Mouse (Mus musculus): ENCODE measurements around the gene Mrpl52. TPM values are rescaled to one million over a fixed set of nuclear protein-coding genes. Genes with fewer than 3 reads are reported as not detected.

The Mrpl52 gene
- polyA plus RNA-seq, 1 experiment from 2014 or later: 286 TPM

- ATAC-seq (ENCODE audit: insufficient number of reproducible peaks, insufficient read depth, low FRiP score, low TSS enrichment, low read depth): no peak
- Histone ChIP-seq H3K9me3 (no peaks in the 10 kb centered on the region), H3K27me3 (no peaks in the 10 kb centered on the region), H3K4me2 (no peak overlapping the region), H3K4me3 (no peak overlapping the region), H3K27ac (no peak overlapping the region), H3K4me1 (no peaks in the 10 kb centered on the region), H3K36me3 (no peaks in the 10 kb centered on the region), H3K9ac (no peak overlapping the region)
Observed at GRCm38 (mm10) chr14:54394309-54394708, 32.4 kb upstream of the Mrpl52 start.

DNA sequence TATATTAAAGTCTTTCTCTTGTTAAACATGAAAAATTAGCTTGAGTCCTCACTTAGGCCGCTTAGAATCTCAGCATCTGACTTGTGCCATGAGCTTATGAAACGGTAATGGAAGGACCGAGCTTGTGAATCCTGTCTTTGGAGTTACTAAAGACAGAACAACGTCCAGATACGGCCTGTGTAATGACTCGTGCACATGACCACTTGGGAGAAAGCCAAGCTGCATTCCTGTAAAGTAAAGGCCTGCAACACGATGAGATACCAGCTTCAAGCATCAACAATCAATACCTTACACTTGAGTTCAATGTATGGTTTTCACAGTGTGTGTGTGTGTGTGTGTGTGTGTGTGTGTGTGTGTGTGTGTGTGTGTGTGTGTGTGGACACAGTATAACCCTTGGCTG, 30.0 kb upstream of the Mrpl52 start:
- WGBS: 81% methylated on average over 7 of the region's 7 CpGs
- no peaks in the 10 kb centered on the region for H3K9me3 ChIP-seq
- H3K4me3 ChIP-seq: no peak overlapping the region
- no peaks in the 10 kb centered on the region for H3K36me3 ChIP-seq
- no peak for ATAC-seq (ENCODE audit: insufficient number of reproducible peaks, insufficient read depth, low FRiP score, low TSS enrichment, low read depth)
- H3K4me2 ChIP-seq: no peak overlapping the region
- H3K27ac ChIP-seq: no peak overlapping the region
- H3K9ac ChIP-seq: no peak overlapping the region
- H3K4me1 ChIP-seq: no peaks in the 10 kb centered on the region
- no peaks in the 10 kb centered on the region for H3K27me3 ChIP-seq

DNA sequence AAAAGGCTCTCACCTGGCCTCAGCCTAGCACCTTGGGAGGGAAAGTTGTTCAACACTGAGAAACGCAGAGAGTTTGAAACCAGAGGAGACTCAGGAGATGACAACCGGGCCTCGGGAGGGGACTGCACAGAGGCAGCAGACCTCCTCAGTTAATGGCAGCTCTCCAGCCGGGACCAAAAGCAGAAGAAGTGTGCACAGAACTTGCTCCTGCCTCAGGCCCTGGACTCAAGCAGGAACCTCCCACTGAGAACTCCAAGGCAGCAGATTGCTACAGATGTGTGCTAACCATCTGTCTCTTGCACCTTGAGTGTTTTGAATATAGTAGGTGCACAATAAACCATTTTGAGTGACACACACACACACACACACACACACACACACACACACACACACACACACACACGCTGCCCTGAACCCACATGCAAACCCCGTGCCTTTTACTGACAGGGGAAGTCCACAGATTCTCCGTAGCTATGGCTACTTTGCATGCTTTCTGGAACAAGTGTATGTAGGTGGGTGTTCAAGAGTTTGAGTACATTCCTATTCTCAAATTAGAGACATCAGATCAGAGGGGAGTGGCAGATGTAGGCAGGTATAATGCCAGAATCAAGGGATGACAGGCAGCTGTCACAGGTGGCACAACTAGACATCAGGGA, 28.7 kb upstream of the Mrpl52 start:
- Histone ChIP-seq H3K27me3 (no peaks in the 10 kb centered on the region), H3K4me2 (no peak overlapping the region), H3K9me3 (no peaks in the 10 kb centered on the region), H3K27ac (no peak overlapping the region), H3K4me1 (no peaks in the 10 kb centered on the region), H3K36me3 (no peaks in the 10 kb centered on the region), H3K9ac (no peak overlapping the region), H3K4me3 (no peak overlapping the region)
- ATAC-seq (ENCODE audit: insufficient number of reproducible peaks, insufficient read depth, low FRiP score, low TSS enrichment, low read depth): no peak
- 67% methylated on average over 7 of the region's 7 CpGs for WGBS

GRCm38 (mm10) chr14:54398528-54398916, 28.2 kb upstream of the Mrpl52 start:
- H3K36me3 ChIP-seq: no peaks in the 10 kb centered on the region
- 46% methylated on average over 7 of the region's 7 CpGs for WGBS
- no peak for ATAC-seq (ENCODE audit: insufficient number of reproducible peaks, insufficient read depth, low FRiP score, low TSS enrichment, low read depth)
- H3K4me2 ChIP-seq: no peak overlapping the region
- H3K4me1 ChIP-seq: no peaks in the 10 kb centered on the region
- H3K27me3 ChIP-seq: no peaks in the 10 kb centered on the region
- H3K9ac ChIP-seq: no peak overlapping the region
- H3K27ac ChIP-seq: no peak overlapping the region
- H3K4me3 ChIP-seq: no peak overlapping the region
- H3K9me3 ChIP-seq: no peaks in the 10 kb centered on the region

DNA sequence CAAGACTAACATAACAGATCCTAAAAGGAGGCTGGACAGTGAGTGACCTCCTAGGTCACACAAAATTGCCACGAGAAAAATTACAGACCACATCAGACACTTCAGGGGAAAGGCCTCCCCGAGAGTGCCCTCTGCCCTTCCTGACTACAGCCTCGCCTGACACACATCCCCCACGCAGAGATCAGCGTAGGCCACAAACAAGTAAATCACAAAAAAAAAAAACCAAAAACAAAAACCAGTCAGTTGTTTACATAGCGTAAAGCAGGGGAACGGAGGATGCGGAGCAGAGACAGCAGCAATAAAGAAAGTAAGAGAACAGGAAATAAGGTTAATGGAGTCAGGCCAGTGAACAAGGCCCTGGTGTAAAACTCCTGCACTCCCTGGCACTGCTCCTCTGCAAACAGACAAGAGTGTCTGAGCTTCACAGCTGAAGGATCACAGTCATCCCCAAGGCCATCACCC, 27.8 kb upstream of the Mrpl52 start:
- Histone ChIP-seq H3K4me2 (no peak overlapping the region), H3K4me1 (no peaks in the 10 kb centered on the region), H3K9me3 (no peaks in the 10 kb centered on the region), H3K9ac (no peak overlapping the region), H3K36me3 (no peaks in the 10 kb centered on the region), H3K27me3 (no peaks in the 10 kb centered on the region), H3K4me3 (no peak overlapping the region), H3K27ac (no peak overlapping the region)
- ATAC-seq (ENCODE audit: insufficient number of reproducible peaks, insufficient read depth, low FRiP score, low TSS enrichment, low read depth): no peak
- 24% methylated on average over 8 of the region's 8 CpGs for WGBS

DNA sequence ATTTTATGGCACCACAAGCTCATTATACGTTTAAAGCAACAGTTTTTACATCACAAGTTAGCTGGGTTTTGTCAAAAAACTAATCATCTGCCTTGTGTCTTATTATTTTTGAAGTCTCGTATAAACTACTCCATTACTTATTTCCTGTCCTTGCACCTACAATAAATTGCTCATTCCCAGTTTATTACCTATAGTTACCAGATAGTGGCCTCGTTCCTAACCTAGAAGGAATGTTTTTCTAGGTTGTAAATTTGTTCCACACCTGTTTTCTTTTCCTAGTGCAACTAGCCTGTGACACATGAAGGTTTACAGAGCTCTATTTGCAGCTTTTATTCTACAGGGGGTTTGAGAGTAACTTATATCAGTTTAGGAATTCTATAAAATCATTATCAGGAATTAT, 25.0 kb upstream of the Mrpl52 start:
- Histone ChIP-seq H3K9me3 (no peaks in the 10 kb centered on the region), H3K4me3 (no peak overlapping the region), H3K27me3 (no peaks in the 10 kb centered on the region), H3K27ac (no peak overlapping the region), H3K9ac (no peak overlapping the region), H3K36me3 (no peaks in the 10 kb centered on the region), H3K4me1 (no peaks in the 10 kb centered on the region), H3K4me2 (no peak overlapping the region)
- 67% methylated on average over 3 of the region's 3 CpGs for WGBS
- no peak for ATAC-seq (ENCODE audit: insufficient number of reproducible peaks, insufficient read depth, low FRiP score, low TSS enrichment, low read depth)

DNA sequence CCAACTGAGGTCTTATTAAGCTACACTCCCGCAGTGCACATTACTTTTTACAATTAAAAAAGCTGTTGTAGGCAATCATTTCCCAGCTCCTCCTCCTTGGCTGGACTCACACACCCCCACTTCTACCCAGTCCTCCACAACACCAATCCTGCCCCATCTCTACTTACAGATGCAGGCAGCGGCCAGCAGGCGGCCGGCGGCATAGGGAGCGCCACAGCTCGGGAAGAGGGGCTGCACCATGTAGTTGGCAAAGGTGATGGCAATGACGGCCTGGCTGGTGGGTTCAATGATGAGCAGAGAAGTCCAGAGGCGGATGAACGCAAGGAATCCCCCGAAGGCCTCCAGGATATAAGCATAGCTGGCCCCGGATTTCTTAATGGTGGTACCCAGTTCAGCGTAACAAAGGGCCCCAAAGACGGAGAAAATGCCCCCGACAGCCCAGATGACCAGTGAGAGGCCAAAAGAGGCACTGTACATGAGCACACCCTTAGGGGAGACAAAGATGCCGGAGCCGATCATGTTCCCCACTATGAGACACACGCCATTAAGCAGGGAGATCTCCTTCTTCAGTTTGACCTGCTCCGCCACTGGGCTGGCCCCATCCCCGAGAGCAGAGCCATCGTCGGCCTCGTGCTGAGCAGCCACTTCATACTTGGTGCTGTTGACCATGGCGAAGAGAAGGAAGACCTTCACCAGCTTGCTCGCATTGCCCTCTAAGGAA, 18.2 kb upstream of the Mrpl52 start:
- Histone ChIP-seq H3K27me3 (no peaks in the 10 kb centered on the region), H3K9me3 (no peaks in the 10 kb centered on the region), H3K4me2 (no peak overlapping the region), H3K4me1 (peaks cover 7% of the 10 kb centered on the region), H3K4me3 (no peak overlapping the region), H3K9ac (no peak overlapping the region), H3K27ac (no peak overlapping the region), H3K36me3 (no peaks in the 10 kb centered on the region)
- WGBS: 80% methylated on average over 25 of the region's 25 CpGs
- ATAC-seq (ENCODE audit: insufficient number of reproducible peaks, insufficient read depth, low FRiP score, low TSS enrichment, low read depth): no peak

- no peak overlapping the region for H3K4me2 ChIP-seq
- peaks cover 4% of the 10 kb centered on the region for H3K27me3 ChIP-seq
- H3K4me1 ChIP-seq: peaks cover 14% of the 10 kb centered on the region
- 75% methylated on average over 7 of the region's 7 CpGs for WGBS
- no peaks in the 10 kb centered on the region for H3K9me3 ChIP-seq
- no peaks in the 10 kb centered on the region for H3K36me3 ChIP-seq
- H3K27ac ChIP-seq: no peak overlapping the region
- H3K9ac ChIP-seq: no peak overlapping the region
- H3K4me3 ChIP-seq: no peak overlapping the region
- ATAC-seq (ENCODE audit: insufficient number of reproducible peaks, insufficient read depth, low FRiP score, low TSS enrichment, low read depth): no peak
Observed at GRCm38 (mm10) chr14:54409057-54409645, 17.6 kb upstream of the Mrpl52 start.

- WGBS: 39% methylated on average over 17 of the region's 17 CpGs
- no peak for ATAC-seq (ENCODE audit: insufficient number of reproducible peaks, insufficient read depth, low FRiP score, low TSS enrichment, low read depth)
- H3K36me3 ChIP-seq: no peaks in the 10 kb centered on the region
- no peaks in the 10 kb centered on the region for H3K9me3 ChIP-seq
- H3K27ac ChIP-seq: 0 out of 2 replicates have a peak overlapping the region, but pooled peaks have one; percentile 24
- peaks cover 21% of the 10 kb centered on the region for H3K4me1 ChIP-seq
- H3K4me2 ChIP-seq: no peak overlapping the region
- H3K9ac ChIP-seq: no peak overlapping the region
- H3K27me3 ChIP-seq: peaks cover 5% of the 10 kb centered on the region
- no peak overlapping the region for H3K4me3 ChIP-seq
Observed at GRCm38 (mm10) chr14:54409980-54410810, 16.5 kb upstream of the Mrpl52 start.

DNA sequence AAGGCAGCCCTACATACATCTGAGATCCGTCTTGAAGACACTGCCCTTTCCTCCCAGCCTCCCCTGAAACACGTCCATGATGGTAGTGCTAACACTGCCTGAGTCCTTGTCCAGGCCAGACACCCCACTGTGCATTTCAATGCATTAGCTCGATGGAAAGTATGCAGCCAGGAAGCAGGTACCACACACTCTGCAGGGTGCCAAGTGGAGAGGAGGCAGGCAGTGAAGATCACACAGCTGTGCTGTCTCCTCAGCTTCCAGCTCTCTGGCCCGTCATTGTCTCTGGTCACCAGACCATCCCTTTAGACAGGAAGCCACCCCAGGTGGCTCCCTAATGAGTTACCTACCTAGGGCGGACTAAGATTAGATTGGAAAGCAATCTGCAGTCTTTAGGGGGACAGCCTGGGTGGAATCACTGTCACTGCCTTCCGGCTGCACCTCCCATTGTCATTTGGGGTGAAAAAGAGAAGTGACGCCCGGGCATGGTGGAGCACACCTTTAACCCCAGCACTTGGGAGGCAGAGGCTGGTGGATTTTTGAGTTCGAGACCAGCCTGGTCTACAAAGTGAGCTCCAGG, 14.6 kb upstream of the Mrpl52 start:
- H3K27me3 ChIP-seq: peaks cover 20% of the 10 kb centered on the region
- H3K4me3 ChIP-seq: no peak overlapping the region
- no peak for ATAC-seq (ENCODE audit: insufficient number of reproducible peaks, insufficient read depth, low FRiP score, low TSS enrichment, low read depth)
- H3K27ac ChIP-seq: no peak overlapping the region
- no peaks in the 10 kb centered on the region for H3K9me3 ChIP-seq
- H3K36me3 ChIP-seq: no peaks in the 10 kb centered on the region
- no peak overlapping the region for H3K4me2 ChIP-seq
- no peak overlapping the region for H3K9ac ChIP-seq
- H3K4me1 ChIP-seq: peaks cover 25% of the 10 kb centered on the region
- WGBS: 42% methylated on average over 9 of the region's 9 CpGs

GRCm38 (mm10) chr14:54412629-54413170, 14.0 kb upstream of the Mrpl52 start:
- H3K27me3 ChIP-seq: peaks cover 26% of the 10 kb centered on the region
- no peak for ATAC-seq (ENCODE audit: insufficient number of reproducible peaks, insufficient read depth, low FRiP score, low TSS enrichment, low read depth)
- 44% methylated on average over 2 of the region's 2 CpGs for WGBS
- peaks cover 31% of the 10 kb centered on the region for H3K4me1 ChIP-seq
- H3K9ac ChIP-seq: no peak overlapping the region
- H3K4me2 ChIP-seq: 0 out of 2 replicates have a peak overlapping the region, but pooled peaks have one; percentile 57
- no peaks in the 10 kb centered on the region for H3K36me3 ChIP-seq
- H3K4me3 ChIP-seq: no peak overlapping the region
- 0 out of 2 replicates have a peak overlapping the region, but pooled peaks have one; percentile 39 for H3K27ac ChIP-seq
- H3K9me3 ChIP-seq: no peaks in the 10 kb centered on the region
